Mouse (Mus musculus): ENCODE measurements around the gene Abtb2. TPM values are rescaled to one million over a fixed set of nuclear protein-coding genes. Genes with fewer than 3 reads are reported as not detected.

The Abtb2 gene
- polyA plus RNA-seq, 1 experiment from 2014 or later: 19.1 TPM

DNA sequence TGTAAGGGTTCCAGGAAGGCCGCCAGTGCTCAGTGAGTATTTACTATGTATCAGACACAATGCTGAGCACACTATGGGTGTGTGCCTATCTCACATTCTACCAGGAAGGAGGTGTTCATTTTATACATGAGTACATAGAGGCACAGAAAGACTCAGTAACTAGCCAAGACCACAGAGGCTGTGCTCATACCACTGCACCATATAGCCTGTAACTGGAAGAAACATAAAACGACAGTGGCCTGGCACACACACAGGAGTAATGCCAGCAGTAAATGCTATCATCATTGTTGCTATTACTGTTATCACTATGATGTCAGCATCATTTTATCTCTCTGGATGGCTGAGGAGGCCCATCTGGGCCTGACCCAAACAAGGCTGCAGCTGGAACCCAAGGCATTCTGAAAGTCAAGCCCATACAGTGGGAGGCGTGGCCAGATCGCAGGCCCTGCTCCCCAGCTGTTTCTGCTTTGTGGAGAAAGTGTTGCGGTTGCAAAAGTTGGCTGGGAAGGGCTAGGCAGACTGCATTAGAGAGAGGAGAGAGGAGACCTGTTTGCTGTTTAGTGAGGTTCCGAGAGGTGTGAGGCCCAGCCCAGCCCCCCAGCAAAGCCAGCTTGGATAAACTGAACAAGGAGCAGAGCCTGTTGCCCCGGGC is 118.9 kb downstream of the Abtb2 start:
- 70% methylated on average over 7 of the region's 7 CpGs for WGBS
- Histone ChIP-seq H3K36me3 (no peaks in the 10 kb centered on the region), H3K27me3 (replicated peaks) (no peaks in the 10 kb centered on the region), H3K9ac (no peak overlapping the region), H3K9me3 (no peaks in the 10 kb centered on the region), H3K4me1 (peaks cover 4% of the 10 kb centered on the region; the same call in 1 of the 2 replicates), H3K27ac (no peak overlapping the region), H3K4me2 (replicated peaks) (no peak overlapping the region), H3K4me3 (no peak overlapping the region)
- ATAC-seq (ENCODE audit: low FRiP score, low read depth): no peak

DNA sequence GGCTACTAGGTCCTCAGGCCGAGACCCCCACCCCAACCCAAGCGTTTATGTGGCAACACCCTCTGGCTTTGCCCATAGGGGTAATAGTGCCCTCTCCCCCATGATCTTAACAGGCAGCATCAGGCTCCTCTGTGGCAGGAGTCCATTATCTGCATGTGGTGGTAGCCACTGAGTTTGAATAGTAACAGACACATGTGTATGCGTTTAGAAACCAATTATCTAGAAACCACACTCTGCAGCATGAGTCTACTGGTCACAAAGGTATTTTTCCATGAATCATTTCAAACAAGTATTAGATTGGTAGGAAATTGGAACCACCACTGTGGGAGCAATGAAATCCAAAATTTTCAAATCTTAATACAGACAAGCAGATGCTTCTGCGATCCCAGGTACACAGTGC is 119.5 kb downstream of the Abtb2 start:
- Histone ChIP-seq H3K27me3 (replicated peaks) (no peaks in the 10 kb centered on the region), H3K36me3 (no peaks in the 10 kb centered on the region), H3K9me3 (no peaks in the 10 kb centered on the region), H3K4me1 (peaks cover 8% of the 10 kb centered on the region; the same call in 1 of the 2 replicates), H3K4me3 (no peak overlapping the region), H3K9ac (no peak overlapping the region), H3K27ac (no peak overlapping the region), H3K4me2 (replicated peaks) (no peak overlapping the region)
- WGBS: 87% methylated on average over 4 of the region's 4 CpGs
- ATAC-seq (ENCODE audit: low FRiP score, low read depth): no peak

DNA sequence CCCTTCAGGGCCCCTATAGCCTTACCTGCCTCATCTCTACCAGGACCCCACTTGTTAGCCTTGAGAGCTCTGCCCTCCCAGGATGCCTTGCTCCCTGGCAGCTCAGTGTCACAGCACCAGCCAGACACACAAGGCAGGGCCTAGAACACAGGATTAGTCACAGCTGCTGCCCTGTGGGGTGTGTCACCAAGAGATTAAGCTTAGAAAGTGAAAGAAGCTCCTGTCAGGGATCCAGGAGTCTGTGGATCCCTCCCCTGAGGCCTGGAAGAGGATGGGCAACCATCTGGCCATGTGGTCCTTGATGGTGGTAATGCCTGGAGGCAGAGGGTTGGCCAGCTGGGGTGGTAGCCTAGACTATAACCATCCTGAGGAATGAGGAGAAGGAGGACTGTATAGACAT is 121.0 kb downstream of the Abtb2 start:
- H3K4me2 ChIP-seq (replicated peaks): no peak overlapping the region
- no peaks in the 10 kb centered on the region for H3K9me3 ChIP-seq
- no peaks in the 10 kb centered on the region for H3K36me3 ChIP-seq
- H3K27me3 ChIP-seq (replicated peaks): no peaks in the 10 kb centered on the region
- H3K4me1 ChIP-seq: peaks cover 12% of the 10 kb centered on the region; the same call in 1 of the 2 replicates
- no peak overlapping the region for H3K27ac ChIP-seq
- no peak for ATAC-seq (ENCODE audit: low FRiP score, low read depth)
- H3K9ac ChIP-seq: no peak overlapping the region
- H3K4me3 ChIP-seq: no peak overlapping the region

DNA sequence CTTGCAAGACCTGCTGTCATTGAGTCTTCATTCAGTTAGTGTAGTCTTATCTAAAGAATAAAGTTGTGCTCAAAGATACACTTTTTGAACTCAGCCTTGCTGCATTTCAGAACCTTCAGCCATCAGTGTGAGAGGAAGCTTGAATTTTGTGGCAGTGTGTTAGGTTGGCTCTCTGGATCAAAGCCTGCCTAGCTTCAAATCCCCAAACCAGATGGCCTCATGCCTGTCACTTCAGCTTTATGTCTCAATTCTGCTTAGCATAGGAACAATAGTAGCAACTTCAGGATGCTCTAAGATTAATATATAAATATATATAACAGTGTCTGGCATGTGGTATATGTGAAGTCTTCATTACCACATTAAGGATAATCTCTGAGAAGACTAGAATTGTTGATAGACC is 121.8 kb downstream of the Abtb2 start:
- Histone ChIP-seq H3K9ac (no peak overlapping the region), H3K4me2 (replicated peaks) (no peak overlapping the region), H3K27me3 (replicated peaks) (no peaks in the 10 kb centered on the region), H3K27ac (no peak overlapping the region), H3K4me3 (no peak overlapping the region), H3K4me1 (peaks cover 10% of the 10 kb centered on the region; the same call in 1 of the 2 replicates), H3K36me3 (no peaks in the 10 kb centered on the region), H3K9me3 (no peaks in the 10 kb centered on the region)
- ATAC-seq (ENCODE audit: low FRiP score, low read depth): no peak

DNA sequence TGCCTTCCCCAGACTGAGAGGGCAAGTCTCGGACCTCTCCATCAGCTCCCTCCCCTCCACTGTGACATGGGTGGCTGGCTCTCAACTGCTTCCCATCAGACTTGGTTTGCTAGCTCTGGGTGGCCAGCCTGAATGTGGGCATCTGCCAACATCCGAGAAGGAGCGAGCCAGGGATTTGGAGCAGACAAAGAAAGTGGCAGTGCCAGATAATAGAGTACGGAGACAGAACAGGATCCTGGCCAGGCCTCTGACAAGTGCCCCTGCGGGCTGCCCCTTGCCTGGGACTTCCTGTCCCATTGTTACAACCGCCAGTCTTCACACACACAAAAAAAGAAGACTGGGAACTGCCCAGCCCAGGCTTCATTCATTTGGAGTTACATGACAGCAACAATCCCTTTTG is 124.3 kb downstream of the Abtb2 start:
- no peak overlapping the region for H3K27ac ChIP-seq
- H3K9ac ChIP-seq: no peak overlapping the region
- H3K4me3 ChIP-seq: no peak overlapping the region
- no peaks in the 10 kb centered on the region for H3K9me3 ChIP-seq
- peaks cover 7% of the 10 kb centered on the region; the same call in 1 of the 2 replicates for H3K4me1 ChIP-seq
- WGBS: 26% methylated on average over 6 of the region's 6 CpGs
- no peaks in the 10 kb centered on the region for H3K27me3 ChIP-seq (replicated peaks)
- H3K4me2 ChIP-seq (replicated peaks): no peak overlapping the region
- no peak for ATAC-seq (ENCODE audit: low FRiP score, low read depth)
- no peaks in the 10 kb centered on the region for H3K36me3 ChIP-seq

DNA sequence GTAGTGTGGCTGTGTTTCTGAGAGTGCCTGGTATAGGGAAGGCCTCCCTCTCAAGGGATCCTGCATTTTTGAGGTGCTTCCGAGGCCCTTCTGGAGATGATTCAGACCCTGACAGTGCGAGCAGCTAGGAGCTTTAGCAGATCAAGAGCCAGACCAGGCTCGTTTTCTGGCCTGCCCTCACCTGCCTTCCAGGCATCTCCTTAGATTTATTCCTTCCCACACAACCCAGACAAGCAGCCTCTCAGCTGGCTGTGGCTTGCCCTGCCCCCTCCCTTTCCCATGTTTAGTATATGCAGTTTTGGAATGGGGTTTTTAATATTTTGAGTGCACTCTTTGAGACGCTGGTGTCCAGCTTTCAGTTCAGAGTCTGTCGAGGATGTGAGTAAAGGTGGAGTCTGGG is 124.7 kb downstream of the Abtb2 start:
- Histone ChIP-seq H3K27ac (no peak overlapping the region), H3K4me2 (replicated peaks) (no peak overlapping the region), H3K4me1 (peaks cover 7% of the 10 kb centered on the region; the same call in 1 of the 2 replicates), H3K9ac (no peak overlapping the region), H3K4me3 (no peak overlapping the region), H3K36me3 (no peaks in the 10 kb centered on the region), H3K27me3 (replicated peaks) (no peaks in the 10 kb centered on the region), H3K9me3 (no peaks in the 10 kb centered on the region)
- WGBS: 49% methylated on average over 5 of the region's 5 CpGs
- ATAC-seq (ENCODE audit: low FRiP score, low read depth): no peak

DNA sequence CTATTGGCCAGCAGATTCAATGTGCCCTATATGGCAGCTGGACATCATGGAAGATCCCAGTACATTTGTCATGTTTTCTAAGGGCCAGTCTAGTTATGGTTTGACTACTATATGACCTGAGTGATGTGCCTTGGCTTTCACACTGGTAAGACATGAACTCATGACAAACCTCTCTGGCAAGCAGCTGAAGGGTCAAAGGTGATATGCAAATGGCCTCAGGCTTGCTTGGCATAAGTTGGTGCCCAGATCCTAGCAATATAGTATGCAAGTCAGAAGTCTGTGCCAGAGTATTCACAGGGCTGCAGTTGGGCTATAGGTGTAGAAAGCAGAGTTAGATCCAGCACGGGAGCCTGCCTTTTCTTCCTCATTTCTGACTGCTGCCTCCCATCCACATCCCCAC is 125.2 kb downstream of the Abtb2 start:
- no peak overlapping the region for H3K27ac ChIP-seq
- H3K4me3 ChIP-seq: no peak overlapping the region
- WGBS: 92% methylated on average over 1 of the region's 1 CpGs
- H3K36me3 ChIP-seq: no peaks in the 10 kb centered on the region
- H3K9me3 ChIP-seq: no peaks in the 10 kb centered on the region
- ATAC-seq (ENCODE audit: low FRiP score, low read depth): peak; percentile 9; the same call in 1 of the 2 replicates
- H3K27me3 ChIP-seq (replicated peaks): no peaks in the 10 kb centered on the region
- peaks cover 7% of the 10 kb centered on the region; the same call in 1 of the 2 replicates for H3K4me1 ChIP-seq
- H3K9ac ChIP-seq: no peak overlapping the region
- no peak overlapping the region for H3K4me2 ChIP-seq (replicated peaks)

DNA sequence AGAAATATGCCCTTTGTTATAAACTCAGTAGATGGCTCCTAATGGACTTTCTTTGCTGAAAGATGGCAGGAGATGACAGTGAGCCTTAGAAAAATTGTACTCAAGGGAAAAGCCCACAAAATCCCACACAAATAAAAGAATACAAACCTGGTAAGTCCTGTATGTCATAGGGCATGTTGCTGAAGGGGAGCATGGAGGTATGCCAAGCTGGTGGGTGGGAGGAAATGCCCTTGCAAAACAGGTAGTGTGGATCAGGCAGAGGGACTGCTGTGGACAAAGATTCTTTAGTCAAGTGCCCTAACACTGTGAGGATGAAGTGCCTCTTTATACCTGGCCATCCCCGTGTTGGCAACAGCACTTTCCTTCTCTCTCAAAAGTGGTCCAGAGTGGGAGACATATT is 126.7 kb downstream of the Abtb2 start:
- no peak overlapping the region for H3K9ac ChIP-seq
- no peaks in the 10 kb centered on the region for H3K36me3 ChIP-seq
- no peak for ATAC-seq (ENCODE audit: low FRiP score, low read depth)
- H3K4me1 ChIP-seq: peaks cover 7% of the 10 kb centered on the region; the same call in 1 of the 2 replicates
- 79% methylated on average over 1 of the region's 1 CpGs for WGBS
- no peak overlapping the region for H3K27ac ChIP-seq
- H3K4me2 ChIP-seq (replicated peaks): no peak overlapping the region
- H3K4me3 ChIP-seq: no peak overlapping the region
- H3K27me3 ChIP-seq (replicated peaks): no peaks in the 10 kb centered on the region
- H3K9me3 ChIP-seq: no peaks in the 10 kb centered on the region

DNA sequence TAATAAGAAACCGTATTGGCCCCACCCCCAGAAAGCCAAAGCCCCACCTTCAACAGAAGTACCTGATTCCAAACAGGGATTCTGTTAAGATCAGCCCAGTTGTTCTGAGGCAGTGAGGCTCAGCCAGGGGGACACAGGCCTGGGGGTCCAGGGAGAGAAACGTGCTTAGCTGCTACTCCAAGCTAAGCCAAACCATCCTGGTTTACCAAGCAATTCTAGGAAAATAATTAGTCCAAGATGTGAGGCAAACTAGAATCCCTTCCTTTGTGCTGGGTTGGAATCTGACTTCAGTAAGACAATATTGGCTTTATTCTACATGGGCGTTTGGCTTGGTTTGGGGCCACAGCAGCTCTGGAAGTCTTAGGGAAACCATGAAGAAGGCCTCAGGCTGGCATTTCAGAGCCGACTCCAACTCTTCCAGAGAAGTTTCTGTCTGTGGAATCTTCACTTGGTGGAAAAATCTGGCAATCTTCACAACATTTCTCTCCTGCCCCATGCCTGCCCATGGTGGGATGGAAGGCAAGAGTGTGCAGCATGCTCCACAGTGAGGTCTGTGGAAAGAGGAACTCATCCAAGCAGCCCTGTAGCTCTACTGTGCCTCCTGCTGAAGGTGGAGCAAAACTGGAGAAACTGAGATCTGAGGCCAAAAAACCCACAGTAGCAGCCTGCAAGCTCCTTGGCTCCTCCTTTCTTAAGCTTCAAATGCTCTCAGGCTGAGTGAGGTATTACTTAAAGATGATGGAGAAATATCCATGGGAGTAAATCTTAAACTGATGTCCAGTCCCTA is 128.9 kb downstream of the Abtb2 start:
- Histone ChIP-seq H3K36me3 (no peaks in the 10 kb centered on the region), H3K4me1 (peaks cover 7% of the 10 kb centered on the region; the same call in 1 of the 2 replicates), H3K27me3 (replicated peaks) (no peaks in the 10 kb centered on the region), H3K4me2 (replicated peaks) (no peak overlapping the region), H3K9me3 (no peaks in the 10 kb centered on the region), H3K4me3 (no peak overlapping the region), H3K9ac (no peak overlapping the region), H3K27ac (no peak overlapping the region)
- 76% methylated on average over 4 of the region's 4 CpGs for WGBS
- ATAC-seq (ENCODE audit: low FRiP score, low read depth): no peak

DNA sequence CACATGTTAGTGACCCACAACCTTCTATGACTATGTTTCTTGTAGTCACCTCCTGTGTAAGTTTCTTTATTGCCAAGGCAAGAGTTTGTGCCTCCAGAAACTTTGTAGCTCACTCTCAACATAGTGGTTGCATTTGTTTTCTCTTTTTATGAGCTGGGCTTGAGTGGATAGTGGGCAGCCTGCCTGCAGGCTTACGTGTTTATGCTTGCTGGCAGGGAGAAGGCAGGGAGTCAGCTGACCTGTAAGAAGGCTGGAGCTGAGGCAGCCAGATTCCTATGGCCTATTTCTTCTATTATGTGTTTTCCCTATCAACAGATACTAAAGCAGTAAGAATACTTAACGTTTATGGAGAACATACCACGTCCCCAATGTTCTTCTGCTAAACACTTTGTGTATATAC is 130.1 kb downstream of the Abtb2 start:
- Histone ChIP-seq H3K9me3 (no peaks in the 10 kb centered on the region), H3K27ac (no peak overlapping the region), H3K36me3 (no peaks in the 10 kb centered on the region), H3K4me3 (no peak overlapping the region), H3K4me2 (replicated peaks) (no peak overlapping the region), H3K27me3 (replicated peaks) (no peaks in the 10 kb centered on the region), H3K9ac (no peak overlapping the region), H3K4me1 (no peaks in the 10 kb centered on the region)
- no peak for ATAC-seq (ENCODE audit: low FRiP score, low read depth)
- 69% methylated on average over 3 of the region's 3 CpGs for WGBS

DNA sequence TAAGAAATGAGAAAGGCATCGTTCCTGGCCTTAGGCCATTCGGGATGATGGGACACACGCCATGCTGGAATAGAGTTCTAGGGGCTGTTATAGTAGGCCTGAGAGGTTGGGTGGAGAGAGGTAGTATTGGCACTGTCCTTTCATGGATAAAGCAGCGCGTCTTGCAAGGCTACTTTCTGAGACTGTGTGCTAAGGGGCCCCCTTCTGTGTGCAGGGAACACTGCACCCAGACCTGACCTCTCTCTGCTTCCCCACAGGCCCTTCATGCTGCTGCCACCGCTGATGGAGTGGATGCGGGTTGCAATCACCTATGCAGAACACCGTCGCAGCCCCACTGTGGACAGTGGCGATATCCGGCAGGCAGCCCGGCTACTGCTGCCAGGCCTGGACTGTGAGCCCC is 134.4 kb downstream of the Abtb2 start:
- no peak for ATAC-seq (ENCODE audit: low FRiP score, low read depth)
- no peak overlapping the region for H3K27ac ChIP-seq
- H3K9ac ChIP-seq: no peak overlapping the region
- WGBS: 77% methylated on average over 12 of the region's 12 CpGs
- H3K4me2 ChIP-seq (replicated peaks): no peak overlapping the region
- H3K9me3 ChIP-seq: no peaks in the 10 kb centered on the region
- no peak overlapping the region for H3K4me3 ChIP-seq
- H3K4me1 ChIP-seq: no peaks in the 10 kb centered on the region
- peaks cover 11% of the 10 kb centered on the region; the same call in 1 of the 2 replicates for H3K36me3 ChIP-seq
- no peaks in the 10 kb centered on the region for H3K27me3 ChIP-seq (replicated peaks)

DNA sequence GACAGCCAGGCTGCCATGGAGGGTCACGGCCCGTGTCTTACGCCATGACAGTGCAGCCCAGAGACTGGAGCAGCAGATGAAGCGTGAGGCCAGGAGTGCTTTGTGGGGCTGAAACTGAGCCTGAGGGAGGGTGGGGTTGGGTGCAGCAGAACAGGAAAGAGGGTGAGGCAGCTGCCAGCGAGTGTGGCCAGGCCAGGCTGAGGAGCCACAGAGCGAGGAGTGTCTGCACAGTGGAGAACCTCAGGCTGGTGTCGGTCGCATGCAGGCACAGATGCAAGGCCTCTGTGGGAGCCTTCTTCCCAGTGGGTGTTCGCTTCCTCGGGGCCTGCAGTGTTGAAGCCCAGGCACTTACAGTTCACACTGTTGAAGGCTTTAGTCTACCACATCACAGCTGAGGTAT is 137.2 kb downstream of the Abtb2 start:
- no peak for ATAC-seq (ENCODE audit: low FRiP score, low read depth)
- Histone ChIP-seq H3K9ac (no peak overlapping the region), H3K27ac (no peak overlapping the region; the same call in 1 of the 2 replicates), H3K9me3 (no peaks in the 10 kb centered on the region), H3K4me3 (no peak overlapping the region), H3K27me3 (replicated peaks) (no peaks in the 10 kb centered on the region), H3K4me1 (peaks cover 8% of the 10 kb centered on the region), H3K36me3 (peaks cover 32% of the 10 kb centered on the region; the same call in 1 of the 2 replicates), H3K4me2 (replicated peaks) (no peak overlapping the region)
- WGBS: 86% methylated on average over 10 of the region's 10 CpGs
